Mouse (Mus musculus): ENCODE measurements at regions not wholly inside any gene's neighbourhood (a gene's known extent, or its start where the extent isn't known, plus 50 kb on each side); places are given as distances from the start of the nearest gene placed in this dataset.

GRCm38 (mm10) chr3:60798461-60798860 lies 204.1 kb upstream of the P2ry1 start:
- Histone ChIP-seq H3K27ac (ENCODE audit: control insufficient read depth, insufficient read depth, low read depth, low read length) (no peak overlapping the region), H3K4me3 (ENCODE audit: control insufficient read depth, low read depth, low read length) (no peak overlapping the region), H3K27me3 (ENCODE audit: control insufficient read depth, insufficient read depth, low read length) (no peaks in the 10 kb centered on the region), H3K36me3 (ENCODE audit: control insufficient read depth, insufficient read depth, low read length) (no peaks in the 10 kb centered on the region), H3K4me1 (ENCODE audit: control insufficient read depth, insufficient read depth, low read length) (no peaks in the 10 kb centered on the region)
- TF ChIP-seq POLR2A (IDR thresholded peaks at IDR 0.05; ENCODE audit: control insufficient read depth, low read depth, low read length): no peak
- no peak for TF ChIP-seq CTCF (IDR thresholded peaks at IDR 0.05; ENCODE audit: control insufficient read depth, insufficient read depth, insufficient replicate concordance, low read depth, low read length)

GRCm38 (mm10) chr3:60798862-60799261 lies 203.7 kb upstream of the P2ry1 start:
- no peaks in the 10 kb centered on the region for H3K27me3 ChIP-seq (ENCODE audit: control insufficient read depth, insufficient read depth, low read length)

GRCm38 (mm10) chr3:60804711-60805293 lies 197.8 kb upstream of the P2ry1 start:
- TF ChIP-seq POLR2A (IDR thresholded peaks at IDR 0.05; ENCODE audit: control insufficient read depth, low read depth, low read length): no peak
- no peak for TF ChIP-seq CTCF (IDR thresholded peaks at IDR 0.05; ENCODE audit: control insufficient read depth, insufficient read depth, insufficient replicate concordance, low read depth, low read length)
- H3K4me3 ChIP-seq (ENCODE audit: control insufficient read depth, low read depth, low read length): no peak overlapping the region
- no peaks in the 10 kb centered on the region for H3K36me3 ChIP-seq (ENCODE audit: control insufficient read depth, insufficient read depth, low read length)
- no peak overlapping the region for H3K27ac ChIP-seq (ENCODE audit: control insufficient read depth, insufficient read depth, low read depth, low read length)
- no peaks in the 10 kb centered on the region for H3K27me3 ChIP-seq (ENCODE audit: control insufficient read depth, insufficient read depth, low read length)
- H3K4me1 ChIP-seq (ENCODE audit: control insufficient read depth, insufficient read depth, low read length): no peaks in the 10 kb centered on the region

More at GRCm38 (mm10) chr3:60798862-60799261, 203.7 kb upstream of the P2ry1 start:
- Histone ChIP-seq H3K4me3 (ENCODE audit: control insufficient read depth, low read depth, low read length) (no peak overlapping the region), H3K4me1 (ENCODE audit: control insufficient read depth, insufficient read depth, low read length) (no peaks in the 10 kb centered on the region), H3K36me3 (ENCODE audit: control insufficient read depth, insufficient read depth, low read length) (no peaks in the 10 kb centered on the region), H3K27ac (ENCODE audit: control insufficient read depth, insufficient read depth, low read depth, low read length) (no peak overlapping the region)
- TF ChIP-seq POLR2A (IDR thresholded peaks at IDR 0.05; ENCODE audit: control insufficient read depth, low read depth, low read length) (no peak), CTCF (IDR thresholded peaks at IDR 0.05; ENCODE audit: control insufficient read depth, insufficient read depth, insufficient replicate concordance, low read depth, low read length) (no peak)

GRCm38 (mm10) chr3:60811924-60812323 lies 190.7 kb upstream of the P2ry1 start:
- TF ChIP-seq POLR2A (IDR thresholded peaks at IDR 0.05; ENCODE audit: control insufficient read depth, low read depth, low read length) (no peak), CTCF (IDR thresholded peaks at IDR 0.05; ENCODE audit: control insufficient read depth, insufficient read depth, insufficient replicate concordance, low read depth, low read length) (no peak)
- Histone ChIP-seq H3K4me1 (ENCODE audit: control insufficient read depth, insufficient read depth, low read length) (no peaks in the 10 kb centered on the region), H3K27me3 (ENCODE audit: control insufficient read depth, insufficient read depth, low read length) (no peaks in the 10 kb centered on the region), H3K27ac (ENCODE audit: control insufficient read depth, insufficient read depth, low read depth, low read length) (no peak overlapping the region), H3K36me3 (ENCODE audit: control insufficient read depth, insufficient read depth, low read length) (no peaks in the 10 kb centered on the region), H3K4me3 (ENCODE audit: control insufficient read depth, low read depth, low read length) (no peak overlapping the region)

- no peak for TF ChIP-seq POLR2A (IDR thresholded peaks at IDR 0.05; ENCODE audit: control insufficient read depth, low read depth, low read length)
- Histone ChIP-seq H3K4me3 (ENCODE audit: control insufficient read depth, low read depth, low read length) (no peak overlapping the region), H3K4me1 (ENCODE audit: control insufficient read depth, insufficient read depth, low read length) (no peaks in the 10 kb centered on the region), H3K27ac (ENCODE audit: control insufficient read depth, insufficient read depth, low read depth, low read length) (no peak overlapping the region), H3K27me3 (ENCODE audit: control insufficient read depth, insufficient read depth, low read length) (no peaks in the 10 kb centered on the region), H3K36me3 (ENCODE audit: control insufficient read depth, insufficient read depth, low read length) (no peaks in the 10 kb centered on the region)
These were observed 189.1 kb upstream of the P2ry1 start for GRCm38 (mm10) chr3:60813485-60813884.

GRCm38 (mm10) chr3:60819684-60820281 lies 182.8 kb upstream of the P2ry1 start:
- H3K27ac ChIP-seq (ENCODE audit: control insufficient read depth, insufficient read depth, low read depth, low read length): no peak overlapping the region

GRCm38 (mm10) chr3:60821463-60821862 lies 181.1 kb upstream of the P2ry1 start:
- H3K36me3 ChIP-seq (ENCODE audit: control insufficient read depth, insufficient read depth, low read length): no peaks in the 10 kb centered on the region
- no peak overlapping the region for H3K27ac ChIP-seq (ENCODE audit: control insufficient read depth, insufficient read depth, low read depth, low read length)
- TF ChIP-seq CTCF (IDR thresholded peaks at IDR 0.05; ENCODE audit: control insufficient read depth, insufficient read depth, insufficient replicate concordance, low read depth, low read length): no peak
- TF ChIP-seq POLR2A (IDR thresholded peaks at IDR 0.05; ENCODE audit: control insufficient read depth, low read depth, low read length): no peak
- no peak overlapping the region for H3K4me3 ChIP-seq (ENCODE audit: control insufficient read depth, low read depth, low read length)
- no peaks in the 10 kb centered on the region for H3K27me3 ChIP-seq (ENCODE audit: control insufficient read depth, insufficient read depth, low read length)
- no peaks in the 10 kb centered on the region for H3K4me1 ChIP-seq (ENCODE audit: control insufficient read depth, insufficient read depth, low read length)

More at GRCm38 (mm10) chr3:60819684-60820281, 182.8 kb upstream of the P2ry1 start:
- no peaks in the 10 kb centered on the region for H3K4me1 ChIP-seq (ENCODE audit: control insufficient read depth, insufficient read depth, low read length)
- no peaks in the 10 kb centered on the region for H3K27me3 ChIP-seq (ENCODE audit: control insufficient read depth, insufficient read depth, low read length)
- H3K36me3 ChIP-seq (ENCODE audit: control insufficient read depth, insufficient read depth, low read length): no peaks in the 10 kb centered on the region
- TF ChIP-seq POLR2A (IDR thresholded peaks at IDR 0.05; ENCODE audit: control insufficient read depth, low read depth, low read length): no peak
- TF ChIP-seq CTCF (IDR thresholded peaks at IDR 0.05; ENCODE audit: control insufficient read depth, insufficient read depth, insufficient replicate concordance, low read depth, low read length): no peak
- H3K4me3 ChIP-seq (ENCODE audit: control insufficient read depth, low read depth, low read length): no peak overlapping the region

Measured in testis, adult 2 months (tissue).